Mouse (Mus musculus): ENCODE measurements at regions not wholly inside any gene's neighbourhood (a gene's known extent, or its start where the extent isn't known, plus 50 kb on each side); places are given as distances from the start of the nearest gene placed in this dataset.

DNA sequence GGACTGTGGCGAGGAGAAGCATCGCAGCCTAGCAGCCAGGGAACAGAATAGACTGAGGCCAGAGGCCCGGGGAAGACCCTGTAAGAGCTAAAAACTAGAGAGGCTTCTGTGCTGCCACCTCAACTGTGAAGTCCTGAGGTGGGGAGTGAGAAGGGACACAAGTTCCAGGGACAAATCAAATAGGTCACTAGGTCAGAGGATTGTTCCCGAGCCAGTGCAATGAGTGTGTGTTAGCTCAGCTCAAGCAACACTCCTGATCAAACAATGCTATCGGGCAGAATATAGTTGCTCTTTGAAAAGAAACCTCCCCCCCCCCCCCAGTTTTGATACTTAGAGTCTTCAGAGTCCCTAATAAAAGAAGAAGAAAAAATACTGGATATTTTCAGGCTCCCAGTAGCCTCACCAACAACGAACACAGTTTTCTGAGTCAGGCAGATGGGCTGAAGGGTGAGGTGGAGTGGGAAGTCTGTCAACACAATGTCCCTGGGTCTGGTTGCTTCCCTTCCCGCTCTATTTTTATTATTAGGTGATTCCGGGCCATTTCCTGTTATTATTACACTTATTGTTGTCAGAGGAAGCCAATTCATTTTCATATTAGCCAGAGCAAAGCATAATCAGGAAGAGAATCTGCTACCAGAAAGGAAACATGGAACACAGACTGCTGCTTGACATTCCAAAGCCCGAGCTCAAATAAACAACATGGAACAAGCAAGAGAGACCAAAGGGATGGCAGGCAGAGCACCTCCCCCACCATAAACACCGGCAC lies 332.9 kb downstream of the 1500009L16Rik start:
- peaks cover 9% of the 10 kb centered on the region for H3K4me1 ChIP-seq (ENCODE audit: control insufficient read depth, insufficient read depth, low read length)
- H3K4me2 ChIP-seq (ENCODE audit: low read length) = no peak overlapping the region
- no peaks in the 10 kb centered on the region for H3K27me3 ChIP-seq (replicated peaks; ENCODE audit: control insufficient read depth, insufficient read depth, low read length)
- ATAC-seq (no peak), DNase-seq (ENCODE audit: low spot score) (no peak)
- H3K36me3 ChIP-seq (ENCODE audit: control insufficient read depth, insufficient read depth, low read length) = no peaks in the 10 kb centered on the region
- no peak overlapping the region for H3K9ac ChIP-seq (ENCODE audit: low read length)
- no peak overlapping the region for H3K4me3 ChIP-seq (ENCODE audit: low read depth, low read length)
- no peaks in the 10 kb centered on the region for H3K9me3 ChIP-seq (replicated peaks; ENCODE audit: control insufficient read depth, low read length)
- 80% methylated on average over 10 of the region's 10 CpGs for WGBS
- no peak overlapping the region for H3K27ac ChIP-seq (ENCODE audit: low read depth, low read length)

DNA sequence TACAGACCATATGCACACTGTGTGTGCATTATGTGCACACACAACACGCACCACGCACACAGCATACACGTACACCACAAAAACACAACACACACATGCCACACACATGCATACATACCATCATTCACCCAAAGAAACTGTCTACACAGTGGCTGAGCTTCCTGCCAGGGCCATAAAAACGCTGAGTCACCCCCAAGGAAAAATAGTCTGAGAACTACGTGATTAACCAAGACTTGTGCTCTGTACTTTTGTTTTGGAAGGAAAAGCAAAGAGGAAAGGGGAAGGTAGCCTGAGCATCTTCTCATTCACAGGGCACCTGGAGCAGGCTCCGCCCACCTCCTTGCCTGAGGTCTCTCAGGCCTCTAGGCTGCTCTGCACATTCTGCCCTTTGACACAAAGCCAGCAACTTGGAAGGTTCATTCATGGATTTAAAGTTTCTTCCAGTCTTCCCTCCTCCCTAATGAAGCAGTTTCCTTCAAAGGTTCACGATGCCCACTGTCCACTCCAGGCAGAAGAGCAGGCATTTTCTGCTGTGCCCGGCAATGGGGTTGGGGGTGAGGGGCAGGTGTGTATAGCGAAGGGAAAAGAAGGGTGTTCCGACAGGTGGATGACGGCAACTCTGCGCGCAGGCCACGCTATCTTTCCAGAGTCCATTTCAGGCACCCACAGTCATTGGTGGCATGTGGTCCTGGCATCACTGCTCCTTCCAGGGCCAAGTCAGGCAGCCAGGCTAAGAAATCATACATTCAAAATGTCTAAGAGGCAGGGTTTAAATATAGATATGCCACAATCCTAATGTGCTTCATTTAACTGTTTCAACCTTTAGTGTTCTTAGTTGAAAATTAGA lies 333.9 kb downstream of the 1500009L16Rik start:
- Histone ChIP-seq H3K27me3 (replicated peaks; ENCODE audit: control insufficient read depth, insufficient read depth, low read length) (no peaks in the 10 kb centered on the region), H3K4me2 (ENCODE audit: low read length) (no peak overlapping the region), H3K9ac (ENCODE audit: low read length) (no peak overlapping the region), H3K27ac (ENCODE audit: low read depth, low read length) (no peak overlapping the region), H3K9me3 (replicated peaks; ENCODE audit: control insufficient read depth, low read length) (no peaks in the 10 kb centered on the region), H3K4me3 (ENCODE audit: low read depth, low read length) (no peak overlapping the region), H3K4me1 (ENCODE audit: control insufficient read depth, insufficient read depth, low read length) (peaks cover 14% of the 10 kb centered on the region), H3K36me3 (ENCODE audit: control insufficient read depth, insufficient read depth, low read length) (no peaks in the 10 kb centered on the region)
- WGBS = 87% methylated on average over 14 of the region's 14 CpGs
- no peak for ATAC-seq
- DNase-seq (ENCODE audit: low spot score) = no peak

DNA sequence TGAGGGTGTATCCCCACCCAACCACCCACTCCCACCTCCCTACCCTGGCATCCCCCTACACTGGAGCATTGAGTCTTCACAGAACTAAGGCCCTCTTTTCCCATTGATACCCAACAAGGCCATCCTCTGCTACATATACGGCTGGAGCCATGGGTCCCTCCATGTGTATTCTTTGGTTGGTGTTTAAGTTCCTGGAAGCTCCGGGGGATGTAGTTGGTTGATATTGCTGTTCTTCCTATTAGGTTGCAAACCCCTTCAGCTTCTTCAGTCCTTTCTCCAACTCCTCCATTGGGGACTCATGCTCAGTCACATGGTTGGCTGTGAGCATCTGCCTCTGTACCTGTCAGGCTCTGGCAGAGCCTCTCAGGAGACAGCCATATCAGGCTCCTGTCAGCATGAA lies 335.6 kb downstream of the 1500009L16Rik start:
- no peak for DNase-seq (ENCODE audit: low spot score)
- no peaks in the 10 kb centered on the region for H3K9me3 ChIP-seq (replicated peaks; ENCODE audit: control insufficient read depth, low read length)
- H3K4me1 ChIP-seq (ENCODE audit: control insufficient read depth, insufficient read depth, low read length) = peaks cover 14% of the 10 kb centered on the region
- H3K36me3 ChIP-seq (ENCODE audit: control insufficient read depth, insufficient read depth, low read length) = no peaks in the 10 kb centered on the region
- H3K27ac ChIP-seq (ENCODE audit: low read depth, low read length) = no peak overlapping the region
- no peak overlapping the region for H3K9ac ChIP-seq (ENCODE audit: low read length)
- no peak overlapping the region for H3K4me3 ChIP-seq (ENCODE audit: low read depth, low read length)
- ATAC-seq = no peak
- no peak overlapping the region for H3K4me2 ChIP-seq (ENCODE audit: low read length)
- 98% methylated on average over 2 of the region's 2 CpGs for WGBS
- H3K27me3 ChIP-seq (replicated peaks; ENCODE audit: control insufficient read depth, insufficient read depth, low read length) = no peaks in the 10 kb centered on the region

DNA sequence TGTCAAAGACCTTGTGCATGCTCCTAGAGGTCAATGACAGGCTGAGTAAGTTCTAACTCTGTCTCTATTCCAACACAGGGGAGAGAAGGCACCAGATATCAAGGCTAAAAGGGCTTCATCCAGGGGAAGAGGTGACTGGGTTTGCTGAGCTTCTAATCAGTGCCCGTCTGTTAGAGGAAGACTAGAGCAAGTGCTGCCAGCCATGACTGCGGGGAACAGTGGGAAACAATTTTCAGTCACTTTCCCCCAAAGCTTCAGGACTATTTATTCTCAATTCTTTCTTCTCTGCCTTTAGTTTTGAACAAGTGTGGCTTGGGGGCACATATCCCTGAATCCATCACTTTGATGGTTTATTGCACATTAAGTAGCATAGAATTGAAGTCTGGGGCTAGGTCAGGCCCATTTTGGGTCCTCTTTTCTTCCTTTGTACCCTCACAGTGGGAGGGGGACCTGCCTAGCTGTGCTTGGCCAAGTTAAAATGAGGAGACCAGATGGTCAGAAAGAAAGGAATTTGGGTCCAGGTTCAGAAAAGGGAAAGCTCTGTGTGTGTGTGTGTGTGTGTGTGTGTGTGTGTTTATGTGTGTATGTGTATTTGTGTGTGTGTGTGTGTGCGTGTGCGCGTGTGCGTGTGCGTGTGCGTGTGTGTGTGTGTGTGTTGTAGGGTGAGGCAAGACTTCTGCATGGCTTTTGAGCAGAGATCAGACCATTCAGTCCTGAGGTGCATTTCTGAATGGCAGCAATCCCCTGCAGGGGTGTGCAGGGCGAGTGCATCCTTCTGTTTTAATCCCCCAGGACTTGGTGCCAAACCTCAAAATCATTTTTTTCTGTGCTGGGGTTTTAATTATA lies 337.2 kb downstream of the 1500009L16Rik start:
- no peak overlapping the region for H3K9ac ChIP-seq (ENCODE audit: low read length)
- peak overlapping the region; percentile 82 for H3K27ac ChIP-seq (ENCODE audit: low read depth, low read length)
- no peak overlapping the region for H3K4me2 ChIP-seq (ENCODE audit: low read length)
- ATAC-seq (peak; percentile 64), DNase-seq (ENCODE audit: low spot score) (peak; percentile 67)
- WGBS = 33% methylated on average over 9 of the region's 9 CpGs
- H3K4me3 ChIP-seq (ENCODE audit: low read depth, low read length) = no peak overlapping the region
- H3K36me3 ChIP-seq (ENCODE audit: control insufficient read depth, insufficient read depth, low read length) = no peaks in the 10 kb centered on the region
- no peaks in the 10 kb centered on the region for H3K27me3 ChIP-seq (replicated peaks; ENCODE audit: control insufficient read depth, insufficient read depth, low read length)
- no peaks in the 10 kb centered on the region for H3K9me3 ChIP-seq (replicated peaks; ENCODE audit: control insufficient read depth, low read length)
- H3K4me1 ChIP-seq (ENCODE audit: control insufficient read depth, insufficient read depth, low read length) = peaks cover 14% of the 10 kb centered on the region

DNA sequence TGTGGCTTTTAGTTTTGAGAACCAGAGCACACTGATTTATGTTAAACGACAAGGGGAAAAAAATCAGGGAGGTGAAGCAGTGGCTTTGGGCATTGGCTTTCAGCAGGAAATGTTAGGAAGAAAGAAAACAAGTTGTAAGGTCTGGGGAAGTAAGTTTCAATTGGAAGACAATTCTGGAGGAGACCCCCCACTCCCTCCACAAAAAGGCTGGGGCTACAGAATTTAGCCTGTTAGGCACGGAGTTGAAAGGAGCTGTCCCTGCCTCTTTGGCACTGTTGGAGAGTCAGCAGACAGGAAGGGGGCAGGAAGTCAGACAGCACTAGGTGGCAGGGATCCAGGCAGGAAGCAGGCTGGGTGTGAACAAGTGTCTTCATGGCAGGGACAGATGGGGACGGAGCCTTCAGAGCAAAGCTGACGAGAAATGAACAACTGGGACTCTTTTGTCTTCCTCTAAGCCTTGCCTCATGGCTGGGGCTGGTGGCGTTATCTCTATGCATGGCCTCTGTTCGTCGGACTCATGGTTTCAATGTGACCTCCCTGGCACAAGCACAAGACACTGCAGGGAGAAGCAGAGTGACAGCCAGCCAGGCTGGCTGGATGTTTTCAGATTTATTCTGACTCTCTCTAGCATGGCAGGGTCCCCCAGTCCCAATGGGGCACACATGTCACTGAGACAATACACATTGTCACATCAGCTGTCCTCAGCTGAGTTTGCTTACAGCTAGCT lies 338.0 kb downstream of the 1500009L16Rik start:
- DNase-seq (ENCODE audit: low spot score) (peak; percentile 81), ATAC-seq (peak; percentile 92)
- no peaks in the 10 kb centered on the region for H3K36me3 ChIP-seq (ENCODE audit: control insufficient read depth, insufficient read depth, low read length)
- H3K4me2 ChIP-seq (ENCODE audit: low read length) = peak overlapping the region; percentile 4; the same call in 1 of the 2 replicates
- no peaks in the 10 kb centered on the region for H3K9me3 ChIP-seq (replicated peaks; ENCODE audit: control insufficient read depth, low read length)
- WGBS = 3% methylated on average over 7 of the region's 7 CpGs
- no peak overlapping the region for H3K9ac ChIP-seq (ENCODE audit: low read length)
- H3K4me3 ChIP-seq (ENCODE audit: low read depth, low read length) = no peak overlapping the region
- peak overlapping the region; percentile 82 for H3K27ac ChIP-seq (ENCODE audit: low read depth, low read length)
- no peaks in the 10 kb centered on the region for H3K27me3 ChIP-seq (replicated peaks; ENCODE audit: control insufficient read depth, insufficient read depth, low read length)
- peaks cover 14% of the 10 kb centered on the region for H3K4me1 ChIP-seq (ENCODE audit: control insufficient read depth, insufficient read depth, low read length)

DNA sequence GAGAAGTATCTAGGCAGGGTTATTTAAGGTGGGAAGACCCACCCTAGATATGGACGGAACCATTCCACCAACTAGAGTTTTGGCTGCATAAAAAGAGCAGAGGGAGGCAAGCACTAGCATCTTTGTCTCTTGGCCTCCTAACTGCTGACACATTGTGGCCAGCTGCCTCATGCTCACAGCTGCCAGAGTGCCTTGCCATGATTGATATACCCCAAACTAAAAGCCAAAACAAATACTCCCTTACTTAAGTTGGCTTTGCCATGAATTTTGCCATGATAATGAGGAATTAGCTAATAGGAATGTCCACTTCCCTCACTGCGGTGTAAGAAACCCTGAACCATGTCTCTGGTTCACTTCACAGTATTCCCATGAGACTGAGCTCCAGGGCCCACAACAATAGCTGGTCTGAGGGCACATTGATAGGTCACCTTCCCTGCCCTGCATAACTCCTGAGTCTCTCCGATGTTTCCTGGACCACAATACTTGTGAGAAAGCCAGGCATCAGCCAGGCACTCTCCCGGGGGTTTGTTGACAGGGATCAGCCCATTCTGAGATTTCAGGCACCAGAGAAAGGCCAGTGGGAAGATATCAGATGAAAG lies 344.5 kb downstream of the 1500009L16Rik start:
- no peak overlapping the region for H3K4me3 ChIP-seq (ENCODE audit: low read depth, low read length)
- WGBS = 92% methylated on average over 4 of the region's 4 CpGs
- no peak overlapping the region for H3K9ac ChIP-seq (ENCODE audit: low read length)
- H3K4me1 ChIP-seq (ENCODE audit: control insufficient read depth, insufficient read depth, low read length) = no peaks in the 10 kb centered on the region
- DNase-seq (ENCODE audit: low spot score) (no peak), ATAC-seq (no peak)
- H3K9me3 ChIP-seq (replicated peaks; ENCODE audit: control insufficient read depth, low read length) = no peaks in the 10 kb centered on the region
- H3K4me2 ChIP-seq (ENCODE audit: low read length) = no peak overlapping the region
- H3K36me3 ChIP-seq (ENCODE audit: control insufficient read depth, insufficient read depth, low read length) = no peaks in the 10 kb centered on the region
- H3K27me3 ChIP-seq (replicated peaks; ENCODE audit: control insufficient read depth, insufficient read depth, low read length) = no peaks in the 10 kb centered on the region
- H3K27ac ChIP-seq (ENCODE audit: low read depth, low read length) = no peak overlapping the region

DNA sequence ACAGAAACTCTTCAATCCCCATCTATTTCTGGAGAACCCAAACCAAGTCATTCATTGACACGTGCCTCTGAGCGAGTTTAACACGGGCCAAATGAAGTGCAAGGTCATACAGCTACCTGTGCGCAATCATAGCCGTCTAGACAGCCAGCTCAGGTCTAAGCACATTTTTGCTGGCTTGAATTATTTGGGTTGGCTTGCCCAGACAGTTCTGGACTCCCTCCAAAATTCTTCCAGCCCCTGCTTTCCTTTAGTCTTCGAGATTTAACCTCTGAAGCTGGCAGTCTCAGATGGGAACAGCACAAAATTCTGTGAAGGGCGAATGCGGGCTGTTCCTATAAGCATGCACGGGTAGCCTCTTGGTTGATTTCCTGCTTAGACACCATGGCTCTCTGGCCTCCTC lies 347.1 kb downstream of the 1500009L16Rik start:
- Histone ChIP-seq H3K4me1 (ENCODE audit: control insufficient read depth, insufficient read depth, low read length) (no peaks in the 10 kb centered on the region), H3K27ac (ENCODE audit: low read depth, low read length) (no peak overlapping the region), H3K27me3 (replicated peaks; ENCODE audit: control insufficient read depth, insufficient read depth, low read length) (no peaks in the 10 kb centered on the region), H3K4me3 (ENCODE audit: low read depth, low read length) (no peak overlapping the region), H3K36me3 (ENCODE audit: control insufficient read depth, insufficient read depth, low read length) (no peaks in the 10 kb centered on the region), H3K9me3 (replicated peaks; ENCODE audit: control insufficient read depth, low read length) (no peaks in the 10 kb centered on the region), H3K4me2 (ENCODE audit: low read length) (no peak overlapping the region), H3K9ac (ENCODE audit: low read length) (no peak overlapping the region)
- WGBS = 84% methylated on average over 9 of the region's 9 CpGs
- peak; percentile 27 for DNase-seq (ENCODE audit: low spot score)
- no peak for ATAC-seq

All from forebrain, embryonic 14.5 days (tissue).